Mouse (Mus musculus) midbrain, embryonic 14.5 days (tissue): ENCODE data around the gene Dab1. TPM values are rescaled to one million over a fixed set of nuclear protein-coding genes. Genes with fewer than 3 reads are reported as not detected.

Experiments
- ATAC-seq: fragments of 200-750 bp; cut with Nextera tagmentation; 2 replicates; pipeline ENCODE4 v1.8.0; 2017; ENCODE audit warnings: moderate number of reproducible peaks, moderate library complexity; ENCODE audit not compliant: low FRiP score, low TSS enrichment
- DNase-seq: peaks from one replicate; pipeline ENCODE4 v3.0.0-alpha.2; 2015
- H3K27ac ChIP-seq: fragments of 300-500 bp; sonication (generic); replicated peaks from 2 replicates; pipeline ENCODE4 v1.5.1; 2014; ENCODE audit warnings: mild to moderate bottlenecking, low read depth, low read length, moderate library complexity
- H3K27me3 ChIP-seq: fragments of 300-500 bp; sonication (generic); 2 replicates; pipeline ENCODE4 v1.6.1; 2014; ENCODE audit warnings: low read length, control low read depth, mixed read lengths; ENCODE audit not compliant: control insufficient read depth, insufficient read depth
- H3K36me3 ChIP-seq: fragments of 300-500 bp; sonication (generic); 2 replicates; pipeline ENCODE4 v1.6.1; 2014; ENCODE audit warnings: low read length, control low read depth; ENCODE audit not compliant: control insufficient read depth, insufficient read depth
- H3K4me1 ChIP-seq: fragments of 300-500 bp; sonication (generic); 2 replicates; pipeline ENCODE4 v1.6.1; 2014; ENCODE audit warnings: mild to moderate bottlenecking, antibody characterized with exemption, low read length, control low read depth; ENCODE audit not compliant: control insufficient read depth, insufficient read depth
- H3K4me2 ChIP-seq: fragments of 300-500 bp; sonication (generic); 2 replicates; pipeline ENCODE4 v1.6.1; 2014; ENCODE audit warnings: mild to moderate bottlenecking, low read length, moderate library complexity
- H3K4me3 ChIP-seq: fragments of 300-500 bp; sonication (generic); replicated peaks from 2 replicates; pipeline ENCODE4 v1.5.1; 2014; ENCODE audit warnings: low read depth, low read length
- H3K9ac ChIP-seq: fragments of 300-500 bp; sonication (generic); replicated peaks from 2 replicates; pipeline ENCODE4 v1.6.1; 2014; ENCODE audit warnings: mild to moderate bottlenecking, low read length, moderate library complexity
- H3K9me3 ChIP-seq: fragments of 300-500 bp; sonication (generic); 2 replicates; pipeline ENCODE4 v1.6.1; 2016; ENCODE audit warnings: low read length, control low read depth, mixed read lengths; ENCODE audit not compliant: control insufficient read depth
- WGBS: fragments of 180-500 bp; shearing (Covaris S2); extraction: QIAGEN DNeasy Blood & Tissue Kit; methylation state at CpG from one replicate; pipeline ENCODE4 v1.1.7; 2014; 5-methylcytosine and 5-hydroxymethylcytosine counted together
- polyA plus RNA-seq: library from polyadenylated mRNA; unstranded; fragments of >200 nt; fragmentation: Nextera tagmentation; extraction: Ambion mirVana; gene quantifications from 2 replicates; pipeline ENCODE4 v1.2.1, GENCODE M21; 2014

Dab1 gene
- polyA plus RNA-seq, 1 experiment from 2014 or later, result 146 TPM

- H3K4me3 ChIP-seq, result no peak overlapping the region
- ATAC-seq, result no peak
- H3K36me3 ChIP-seq, result no peaks in the 10 kb centered on the region
- H3K27me3 ChIP-seq, result no peaks in the 10 kb centered on the region
- H3K27ac ChIP-seq, result no peak overlapping the region
- H3K9me3 ChIP-seq, result no peaks in the 10 kb centered on the region
- 37% methylated on average over 3 of the region's 3 CpGs for WGBS
- no peak overlapping the region for H3K4me2 ChIP-seq
- peak; percentile 28 for DNase-seq
- H3K4me1 ChIP-seq, result no peaks in the 10 kb centered on the region
- no peak overlapping the region for H3K9ac ChIP-seq
These were observed 256.4 kb downstream of the Dab1 start for GRCm38 (mm10) chr4:103875564-103875963.

GRCm38 (mm10) chr4:103878841-103879240 is 259.7 kb downstream of the Dab1 start:
- Histone ChIP-seq H3K9ac (no peak overlapping the region), H3K4me1 (no peaks in the 10 kb centered on the region), H3K27me3 (no peaks in the 10 kb centered on the region), H3K4me3 (no peak overlapping the region), H3K9me3 (no peaks in the 10 kb centered on the region), H3K27ac (0 out of 2 replicates have a peak overlapping the region, but pooled peaks have one; percentile 45), H3K36me3 (no peaks in the 10 kb centered on the region), H3K4me2 (no peak overlapping the region)
- DNase-seq, result peak; percentile 58
- 57% methylated on average over 4 of the region's 4 CpGs for WGBS
- ATAC-seq, result no peak

GRCm38 (mm10) chr4:103881641-103882040 is 262.5 kb downstream of the Dab1 start:
- peak; percentile 39 for DNase-seq
- no peaks in the 10 kb centered on the region for H3K27me3 ChIP-seq
- 66% methylated on average over 3 of the region's 3 CpGs for WGBS
- no peak overlapping the region for H3K4me3 ChIP-seq
- H3K27ac ChIP-seq, result no peak overlapping the region
- no peaks in the 10 kb centered on the region for H3K9me3 ChIP-seq
- no peaks in the 10 kb centered on the region for H3K36me3 ChIP-seq
- no peak overlapping the region for H3K4me2 ChIP-seq
- no peak for ATAC-seq
- no peak overlapping the region for H3K9ac ChIP-seq
- H3K4me1 ChIP-seq, result no peaks in the 10 kb centered on the region

- ATAC-seq, result no peak
- 84% methylated on average over 2 of the region's 2 CpGs for WGBS
These were observed 268.9 kb downstream of the Dab1 start for GRCm38 (mm10) chr4:103888086-103888485.

GRCm38 (mm10) chr4:103889110-103889509 is 270.0 kb downstream of the Dab1 start:
- Histone ChIP-seq H3K9me3 (no peaks in the 10 kb centered on the region), H3K4me3 (no peak overlapping the region), H3K4me1 (no peaks in the 10 kb centered on the region), H3K4me2 (no peak overlapping the region), H3K9ac (no peak overlapping the region), H3K27me3 (no peaks in the 10 kb centered on the region), H3K36me3 (no peaks in the 10 kb centered on the region), H3K27ac (no peak overlapping the region)
- ATAC-seq (no peak), DNase-seq (no peak)
- WGBS, result 95% methylated on average over 3 of the region's 3 CpGs

More at GRCm38 (mm10) chr4:103888086-103888485, 268.9 kb downstream of the Dab1 start:
- Histone ChIP-seq H3K4me3 (no peak overlapping the region), H3K27ac (no peak overlapping the region), H3K27me3 (no peaks in the 10 kb centered on the region), H3K9ac (no peak overlapping the region), H3K9me3 (no peaks in the 10 kb centered on the region), H3K4me1 (no peaks in the 10 kb centered on the region), H3K4me2 (no peak overlapping the region), H3K36me3 (no peaks in the 10 kb centered on the region)
- no peak for DNase-seq

GRCm38 (mm10) chr4:103896806-103897205 is 277.6 kb downstream of the Dab1 start:
- no peak overlapping the region for H3K27ac ChIP-seq
- H3K4me3 ChIP-seq, result no peak overlapping the region
- H3K9ac ChIP-seq, result no peak overlapping the region
- H3K4me2 ChIP-seq, result no peak overlapping the region
- no peaks in the 10 kb centered on the region for H3K36me3 ChIP-seq
- WGBS, result 85% methylated on average over 4 of the region's 4 CpGs
- ATAC-seq (no peak), DNase-seq (no peak)
- no peaks in the 10 kb centered on the region for H3K4me1 ChIP-seq
- no peaks in the 10 kb centered on the region for H3K27me3 ChIP-seq
- no peaks in the 10 kb centered on the region for H3K9me3 ChIP-seq

- ATAC-seq (no peak; the same call in 1 of the 2 replicates), DNase-seq (peak; percentile 35)
- 34% methylated on average over 6 of the region's 6 CpGs for WGBS
- no peaks in the 10 kb centered on the region for H3K4me1 ChIP-seq
- no peaks in the 10 kb centered on the region for H3K9me3 ChIP-seq
- no peak overlapping the region for H3K4me3 ChIP-seq
- H3K27ac ChIP-seq, result no peak overlapping the region
- H3K27me3 ChIP-seq, result no peaks in the 10 kb centered on the region
- H3K36me3 ChIP-seq, result no peaks in the 10 kb centered on the region
- no peak overlapping the region for H3K4me2 ChIP-seq
- H3K9ac ChIP-seq, result no peak overlapping the region
These were observed 278.5 kb downstream of the Dab1 start for GRCm38 (mm10) chr4:103897702-103898101.

GRCm38 (mm10) chr4:103911441-103911840 is 292.3 kb downstream of the Dab1 start:
- Histone ChIP-seq H3K27ac (no peak overlapping the region), H3K36me3 (no peaks in the 10 kb centered on the region), H3K4me1 (no peaks in the 10 kb centered on the region), H3K27me3 (no peaks in the 10 kb centered on the region), H3K4me2 (no peak overlapping the region), H3K4me3 (no peak overlapping the region), H3K9ac (no peak overlapping the region), H3K9me3 (no peaks in the 10 kb centered on the region)
- 60% methylated on average over 4 of the region's 4 CpGs for WGBS
- ATAC-seq, result no peak
- DNase-seq, result no peak

GRCm38 (mm10) chr4:103912071-103912470 is 292.9 kb downstream of the Dab1 start:
- Histone ChIP-seq H3K4me2 (no peak overlapping the region), H3K27ac (no peak overlapping the region), H3K4me3 (no peak overlapping the region), H3K9ac (no peak overlapping the region), H3K27me3 (no peaks in the 10 kb centered on the region), H3K4me1 (no peaks in the 10 kb centered on the region), H3K9me3 (no peaks in the 10 kb centered on the region), H3K36me3 (no peaks in the 10 kb centered on the region)
- DNase-seq (no peak), ATAC-seq (no peak)
- WGBS, result 89% methylated on average over 6 of the region's 6 CpGs
